Mouse (Mus musculus) spleen, postnatal 4 days (tissue): Measurements from ENCODE around the gene Grtp1.

Experiments used
- DNase-seq, 2 experiments: peaks; one replicate each; pipeline ENCODE4 v3.0.0; 2022; ENCODE audit warnings: low spot score in 2 of 2

Gene Grtp1

DNA sequence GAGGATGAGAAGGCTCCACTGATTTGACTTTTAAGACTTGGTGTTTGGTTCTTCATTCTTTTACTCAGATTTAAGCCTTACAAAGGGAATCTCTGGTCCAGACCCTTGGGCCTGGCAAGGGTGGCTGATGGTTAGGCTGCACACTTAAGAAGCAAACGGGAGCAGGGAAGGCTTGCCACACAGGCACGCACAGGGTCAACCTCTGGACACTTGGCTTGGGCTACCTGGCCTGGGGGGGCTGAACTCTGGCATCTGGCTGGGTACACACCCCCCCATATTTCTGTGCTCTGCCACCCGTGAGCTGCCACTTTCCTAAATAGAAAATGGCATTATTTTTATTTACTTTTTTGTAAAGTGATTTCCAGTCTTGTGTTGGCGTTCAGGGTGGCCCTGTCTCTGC is 25.6 kb downstream of the Grtp1 start:
- no peak for DNase-seq

DNA sequence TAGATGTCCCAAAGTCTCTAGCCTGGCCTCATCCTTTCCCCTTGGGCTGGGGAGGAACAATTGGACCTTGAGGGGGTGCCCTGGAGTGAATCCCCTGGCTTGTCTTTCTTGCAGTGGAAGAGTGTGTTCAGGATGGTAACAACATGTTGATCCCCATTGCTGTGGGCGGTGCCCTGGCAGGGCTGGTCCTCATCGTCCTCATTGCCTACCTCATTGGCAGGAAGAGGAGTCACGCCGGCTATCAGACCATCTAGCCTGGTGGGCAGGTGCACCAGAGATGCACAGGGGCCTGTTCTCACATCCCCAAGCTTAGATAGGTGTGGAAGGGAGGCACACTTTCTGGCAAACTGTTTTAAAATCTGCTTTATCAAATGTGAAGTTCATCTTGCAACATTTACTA is 26.1 kb downstream of the Grtp1 start:
- no peak for DNase-seq

DNA sequence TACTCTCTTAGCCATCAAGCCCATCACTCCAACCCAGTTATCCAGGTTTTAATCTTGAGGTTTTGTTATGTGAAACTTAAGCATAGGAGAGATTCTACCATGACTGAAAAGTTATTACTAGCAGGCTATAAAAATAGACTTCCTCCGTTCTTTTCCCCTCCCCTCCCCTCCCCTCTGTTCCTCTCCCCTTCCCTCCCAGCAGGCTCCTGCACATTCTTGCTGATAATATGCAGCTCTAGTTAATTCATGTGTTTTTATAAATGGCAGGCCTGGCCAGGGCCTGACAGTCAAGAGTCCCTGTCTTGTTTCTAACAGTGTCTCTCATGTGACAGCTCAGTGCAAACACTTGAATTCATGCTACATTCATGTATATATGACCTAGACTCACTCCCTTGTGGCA is 29.9 kb downstream of the Grtp1 start:
- DNase-seq, result no peak

DNA sequence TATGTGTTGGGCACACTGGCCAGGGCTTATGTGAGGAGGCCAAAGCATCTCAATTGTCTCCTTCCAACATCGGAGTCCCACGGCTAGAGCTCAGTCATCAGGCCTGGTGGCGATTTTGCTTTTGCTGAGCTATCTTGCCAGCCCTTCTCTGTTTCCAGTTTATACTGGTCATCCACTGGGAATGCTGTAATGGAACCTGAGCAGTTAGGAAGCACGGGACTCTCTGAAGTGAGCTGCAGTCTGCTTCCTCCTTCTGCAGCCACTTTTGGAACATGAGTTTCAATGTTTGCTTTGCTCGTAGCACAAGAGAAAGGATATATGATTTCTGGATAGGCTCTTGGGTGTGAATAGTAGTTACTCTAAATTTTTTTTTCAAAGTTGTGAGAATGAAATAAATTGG is 36.1 kb downstream of the Grtp1 start:
- no peak for DNase-seq

DNA sequence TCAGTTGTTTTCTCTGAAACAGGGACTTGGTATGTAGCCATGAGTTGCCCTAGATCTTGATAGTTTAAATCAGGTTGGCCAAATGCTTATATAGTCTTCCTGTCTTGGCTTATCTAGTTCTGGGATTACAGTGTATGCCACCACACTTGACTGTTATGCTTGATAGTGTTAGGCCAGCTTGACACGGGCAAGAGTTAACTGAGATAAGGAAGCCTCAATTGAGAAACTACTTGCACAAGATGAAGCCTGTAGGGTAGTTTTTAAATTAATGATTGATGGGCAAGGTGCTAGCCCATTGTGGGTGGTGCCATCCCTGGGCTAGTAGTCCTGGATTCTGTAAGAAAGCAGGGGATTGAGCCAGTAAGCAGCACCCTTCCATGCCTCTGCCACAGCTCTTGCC is 36.9 kb downstream of the Grtp1 start:
- DNase-seq, result no peak

DNA sequence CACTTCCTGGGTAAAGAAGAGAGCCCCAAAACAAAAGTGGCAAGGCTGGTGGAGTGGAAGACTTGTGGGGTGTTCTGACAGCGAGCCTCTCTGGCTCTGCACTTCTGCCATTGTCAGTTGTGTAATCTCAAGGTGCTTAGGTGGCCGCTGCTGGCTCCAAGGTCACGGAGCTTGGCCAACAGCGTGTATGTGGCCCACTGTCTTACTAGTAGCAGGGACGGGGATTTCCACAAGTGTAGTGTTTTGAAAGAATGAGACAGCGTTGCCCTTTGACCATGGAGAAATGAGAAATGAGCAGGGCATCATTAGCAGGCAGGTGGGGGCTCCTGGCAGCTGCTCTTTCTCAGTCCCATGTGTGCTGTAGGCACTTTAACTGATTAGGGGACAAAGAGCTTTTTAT is 38.3 kb downstream of the Grtp1 start:
- DNase-seq, result no peak

DNA sequence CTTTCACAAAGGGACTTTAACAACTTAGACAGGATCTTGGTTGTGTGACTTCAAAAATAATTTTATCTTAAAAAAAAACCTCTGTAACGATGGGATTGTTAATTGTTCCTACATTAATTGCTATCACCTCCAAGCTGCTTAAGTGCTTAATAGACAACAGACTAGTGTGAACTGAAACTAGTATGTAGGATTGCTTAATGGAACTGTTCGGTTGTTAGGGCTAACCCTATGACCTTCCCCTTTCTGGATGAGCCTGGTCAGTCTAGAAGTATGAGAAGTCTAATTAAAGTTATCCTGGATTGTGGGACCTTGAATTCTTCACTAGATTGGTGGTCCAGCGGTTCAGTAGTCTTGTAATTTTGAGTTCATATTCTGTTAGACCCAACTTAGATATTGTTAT is 39.7 kb downstream of the Grtp1 start:
- DNase-seq, result no peak

DNA sequence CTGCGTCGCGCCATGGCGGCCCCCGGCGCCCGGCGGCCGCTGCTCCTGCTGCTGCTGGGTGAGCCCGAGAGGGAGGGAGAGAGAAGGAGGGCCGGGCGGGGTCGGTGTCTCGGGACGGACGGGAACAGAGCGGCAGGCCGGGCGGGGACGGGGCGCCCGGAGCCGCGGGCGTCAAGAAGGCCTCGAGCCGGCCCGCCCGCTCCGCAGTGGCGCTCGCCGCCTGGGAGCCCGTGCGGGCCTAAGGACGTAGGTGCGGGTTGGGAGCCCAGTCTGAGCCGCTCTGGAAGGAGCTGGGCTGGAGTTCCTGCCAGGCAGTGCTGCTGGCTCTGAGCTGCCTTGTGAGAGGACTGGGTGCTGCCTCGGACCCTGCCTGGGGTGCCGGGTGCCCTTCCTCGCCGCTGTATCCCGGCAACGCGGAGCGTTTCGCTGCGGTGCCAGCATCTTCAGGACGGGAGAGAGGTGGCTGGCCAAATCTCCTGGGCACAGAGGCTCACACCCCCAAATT is 41.0 kb downstream of the Grtp1 start:
- DNase-seq, result no peak

DNA sequence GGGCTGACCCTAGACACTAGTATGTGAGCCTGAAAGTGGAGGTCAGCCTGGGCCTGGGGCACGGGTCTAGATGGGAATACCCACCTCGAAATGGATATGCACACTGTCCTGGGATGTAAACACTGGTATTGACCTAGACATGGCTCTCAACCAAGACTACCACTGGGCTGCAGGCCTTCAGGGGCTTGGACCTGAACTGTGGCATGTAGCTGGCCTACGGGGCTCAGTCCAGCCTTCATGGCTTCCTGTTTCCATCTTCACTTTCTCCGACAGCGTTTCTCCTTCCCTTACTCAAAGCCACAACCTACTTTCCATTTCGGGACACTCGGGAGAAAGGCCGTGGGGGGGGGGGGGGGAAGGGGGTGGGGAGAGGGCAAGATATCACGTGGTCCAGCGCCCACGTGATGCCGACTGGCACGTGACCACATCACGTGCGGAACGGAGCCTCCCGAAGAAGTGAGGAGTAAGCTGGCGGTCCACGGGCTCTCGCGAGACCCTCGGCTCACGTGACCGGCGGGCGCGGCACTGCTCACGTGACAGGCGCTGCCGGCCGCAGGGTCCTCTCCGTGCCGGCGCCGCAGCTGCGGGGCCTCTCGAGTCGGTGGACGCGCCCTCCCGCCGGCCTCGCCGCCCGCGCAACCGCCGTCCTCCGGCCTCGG is 41.6 kb downstream of the Grtp1 start, which contains the start of gene Lamp1:
Lamp1 (plus strand) TSS at position 444 of the 659 bp plus-strand sequence.
- DNase-seq, result peak; percentile 97 to 98

DNA sequence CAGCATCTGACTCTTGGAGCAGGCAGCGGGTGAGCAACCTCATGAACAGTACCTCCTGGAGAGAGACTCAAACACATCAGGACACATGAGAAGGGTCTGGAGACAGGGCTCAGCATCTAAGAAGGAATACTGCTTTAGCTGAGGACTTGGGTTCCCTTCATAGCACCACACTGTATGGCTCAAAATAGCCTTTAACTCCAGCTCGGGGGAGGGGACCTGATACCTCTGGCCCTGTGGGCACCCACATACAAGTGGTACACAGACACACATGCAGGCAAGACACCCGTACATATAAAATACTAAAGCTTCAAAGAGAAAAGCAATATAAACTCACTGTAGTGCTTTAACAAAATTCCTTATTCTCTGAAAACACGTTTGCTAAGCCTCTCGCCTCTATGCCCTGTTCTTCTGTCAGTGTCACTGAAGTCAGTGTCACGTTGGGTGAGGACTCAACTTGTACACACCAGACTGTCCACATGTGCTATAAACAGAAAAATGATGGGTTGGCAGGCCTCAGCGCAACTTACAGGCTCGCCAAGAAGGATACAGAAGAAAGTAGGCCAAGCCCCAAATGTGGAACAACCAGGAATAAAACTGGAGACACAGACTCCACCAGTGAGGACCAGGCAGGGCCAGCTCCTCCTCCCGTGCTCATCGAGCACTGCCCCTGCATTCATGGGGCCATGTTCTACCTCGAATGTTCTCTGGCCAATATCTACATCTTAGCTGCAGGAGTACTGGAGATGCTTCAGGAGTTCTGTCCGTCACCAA is 43.9 kb downstream of the Grtp1 start:
- no peak for DNase-seq

DNA sequence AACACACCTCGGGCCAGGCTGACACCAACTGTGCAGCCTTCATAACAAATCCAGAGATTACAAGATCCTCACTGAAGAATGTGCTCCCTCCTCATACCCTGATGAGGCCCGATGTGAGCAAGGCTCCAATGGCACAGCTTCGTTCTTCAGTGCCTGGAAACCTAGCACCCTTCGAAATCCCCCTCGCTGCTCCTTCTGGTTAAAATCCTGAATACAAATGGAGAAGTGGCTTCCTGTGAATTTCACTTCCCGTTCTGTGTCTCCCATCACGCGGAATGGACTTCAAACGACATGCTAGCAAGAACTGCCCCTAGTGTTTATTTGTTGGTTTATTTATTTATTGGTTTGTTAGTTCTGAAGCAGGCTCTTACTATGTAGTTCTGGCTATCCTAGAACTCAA is 45.1 kb downstream of the Grtp1 start:
- no peak for DNase-seq

DNA sequence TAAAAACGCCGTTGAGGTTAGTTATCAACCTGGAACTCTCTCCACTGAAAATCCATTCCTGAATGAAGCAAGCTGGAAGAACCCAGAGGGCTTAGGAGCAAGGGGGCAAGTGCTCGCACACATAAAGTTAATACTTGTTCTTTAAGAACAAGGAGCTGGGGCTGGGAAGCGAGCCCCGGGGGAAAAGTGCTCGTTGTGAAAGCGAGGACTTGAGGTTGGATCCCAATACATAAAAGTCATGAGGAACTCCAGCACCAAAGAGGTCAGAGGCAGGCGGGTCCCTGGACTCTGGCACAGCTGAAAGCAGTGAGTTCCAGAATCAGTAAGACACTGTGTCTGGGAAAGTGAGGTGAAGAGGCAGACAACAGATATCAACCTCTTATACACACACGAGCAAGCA is 46.3 kb downstream of the Grtp1 start:
- DNase-seq, result no peak

DNA sequence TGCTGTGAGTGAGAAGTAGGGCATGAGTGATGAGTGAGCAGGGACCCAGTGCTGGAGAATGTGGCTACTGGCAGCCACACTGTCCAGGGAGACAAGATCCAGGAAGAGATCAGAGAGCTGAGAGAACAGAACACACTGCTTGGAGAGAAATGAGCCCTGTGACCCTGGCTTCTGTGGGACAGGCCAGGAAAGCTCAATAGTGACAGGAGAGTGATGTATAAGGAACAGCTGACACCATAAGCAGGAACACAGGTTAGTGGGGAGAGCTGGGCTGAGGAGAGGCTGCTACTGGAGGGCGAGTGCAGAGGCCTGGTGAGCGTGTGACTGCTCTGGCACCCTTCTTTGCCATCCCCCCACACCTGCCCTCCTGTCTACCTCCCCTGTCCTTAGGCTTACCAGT is 49.5 kb downstream of the Grtp1 start:
- DNase-seq, result no peak

DNA sequence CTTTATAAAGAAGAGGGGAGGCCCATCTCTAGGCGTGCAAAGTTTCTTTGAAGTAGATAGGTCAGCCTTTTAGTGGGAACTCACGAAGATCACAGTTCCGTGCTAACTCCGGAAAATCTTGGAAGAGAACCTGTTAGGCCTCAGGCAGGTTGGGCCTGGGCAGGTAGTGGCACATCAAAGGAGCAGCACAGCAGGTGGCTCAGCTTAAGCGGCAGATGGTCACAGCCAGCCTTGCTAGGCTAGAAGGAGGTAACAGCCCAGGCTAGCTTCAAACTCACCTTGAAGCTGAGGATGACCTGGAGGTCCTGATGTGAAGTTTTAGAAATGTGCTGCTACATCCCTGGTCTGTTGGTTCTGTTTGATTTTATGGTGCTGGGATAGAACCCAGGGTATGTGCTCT is 50.6 kb downstream of the Grtp1 start:
- DNase-seq, result no peak

DNA sequence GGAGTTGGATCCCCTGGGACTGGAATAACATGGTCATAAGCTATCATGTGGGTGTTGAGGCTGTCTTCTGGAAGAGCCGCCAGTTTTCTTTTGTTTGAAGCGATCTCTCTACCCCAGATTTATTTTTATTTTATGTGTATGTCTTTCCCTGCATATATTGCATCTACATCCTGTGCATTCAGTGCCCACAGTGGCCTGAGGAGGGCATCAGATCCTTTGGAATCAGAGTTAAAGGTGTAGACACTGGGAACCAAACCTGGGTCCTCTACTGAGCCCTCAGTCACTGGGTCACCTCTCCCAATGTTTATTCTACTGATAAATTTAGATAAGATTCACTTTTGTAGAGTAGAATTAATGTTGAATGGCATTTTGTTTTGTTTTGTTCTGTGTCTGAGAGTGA is 51.1 kb downstream of the Grtp1 start:
- no peak for DNase-seq

DNA sequence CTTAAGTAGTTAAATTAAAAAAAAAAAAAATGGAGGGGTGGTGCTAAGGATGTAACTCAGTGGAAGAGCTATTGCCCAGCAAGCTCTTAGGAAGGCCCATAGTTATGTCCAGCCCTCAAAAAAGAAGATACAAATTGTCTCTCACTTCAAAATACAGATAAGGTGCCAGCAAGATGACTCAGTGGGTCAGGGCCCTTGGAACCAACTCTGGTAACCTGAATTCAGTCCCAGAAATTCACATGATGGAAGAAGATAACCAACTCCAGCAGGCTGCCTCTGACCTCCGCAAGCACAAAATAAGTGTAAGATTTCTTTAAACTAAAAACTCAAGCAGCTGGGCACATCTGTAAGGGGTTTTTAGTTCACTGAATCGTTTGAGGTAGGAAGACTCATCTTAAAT is 51.9 kb downstream of the Grtp1 start:
- DNase-seq, result no peak

DNA sequence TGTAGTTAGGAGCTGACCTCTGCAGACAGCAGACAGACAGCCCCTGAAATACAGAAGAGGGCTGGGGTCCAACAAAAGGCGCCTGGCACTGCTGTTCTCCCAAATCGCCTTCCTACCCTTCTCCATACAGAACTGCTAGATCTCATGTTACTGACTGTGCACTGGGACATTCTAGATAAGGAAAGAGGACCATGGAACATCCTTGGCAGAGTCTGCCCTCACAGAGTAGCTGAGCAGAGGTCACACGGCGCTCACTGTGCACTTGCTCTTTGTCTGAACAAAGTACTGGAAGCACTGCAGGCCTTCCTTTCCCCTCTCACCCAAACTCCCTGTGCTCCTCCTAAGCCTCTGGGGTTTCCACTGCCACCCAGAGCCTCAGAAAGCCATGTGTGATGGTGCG is 58.7 kb downstream of the Grtp1 start:
- DNase-seq, result no peak

DNA sequence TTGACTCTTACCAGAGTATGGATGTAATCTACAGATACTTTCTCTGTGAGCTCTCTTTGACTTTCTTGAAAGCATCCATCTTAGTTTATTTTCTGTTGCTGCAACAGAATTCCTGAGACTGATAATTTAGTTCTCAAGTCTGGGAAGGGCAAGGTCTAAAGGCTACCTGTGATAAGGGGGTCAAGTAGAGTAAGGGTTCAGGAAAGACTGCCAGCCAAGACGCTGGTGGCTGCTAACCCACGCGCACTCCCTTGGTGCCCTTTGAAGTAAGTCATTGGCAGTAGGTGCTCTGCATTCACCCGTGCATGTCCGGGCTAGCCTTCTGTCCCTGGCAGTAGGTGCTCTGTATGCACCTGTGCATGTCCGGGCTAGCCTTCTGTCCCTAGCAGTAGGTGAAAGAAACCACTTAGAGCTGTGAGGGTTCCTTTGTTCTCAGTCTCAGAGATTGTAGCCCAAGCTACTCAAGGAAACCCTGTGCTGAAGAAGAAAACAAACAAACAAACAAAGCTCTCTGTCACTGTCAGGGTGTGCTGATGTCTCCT is 60.7 kb downstream of the Grtp1 start:
- no peak for DNase-seq

DNA sequence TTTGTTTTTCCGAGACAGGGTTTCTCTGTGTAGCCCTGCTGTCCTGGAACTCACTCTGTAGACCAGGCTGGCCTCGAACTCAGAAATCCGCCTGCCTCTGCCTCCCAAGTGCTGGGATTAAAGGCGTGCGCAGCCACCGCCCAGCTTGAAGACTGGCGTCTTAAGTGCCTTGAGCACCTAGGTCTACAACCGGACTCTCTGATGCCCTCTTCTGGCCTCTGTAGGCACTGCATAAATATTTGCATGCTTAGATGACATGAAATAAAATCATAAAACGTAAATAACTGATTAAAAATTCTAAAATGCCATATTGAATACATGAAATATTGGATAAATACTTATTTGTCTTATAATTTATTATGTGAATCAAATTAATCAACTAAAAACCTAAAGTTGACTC is 68.2 kb downstream of the Grtp1 start:
- peak; percentile 72 to 86 for DNase-seq

DNA sequence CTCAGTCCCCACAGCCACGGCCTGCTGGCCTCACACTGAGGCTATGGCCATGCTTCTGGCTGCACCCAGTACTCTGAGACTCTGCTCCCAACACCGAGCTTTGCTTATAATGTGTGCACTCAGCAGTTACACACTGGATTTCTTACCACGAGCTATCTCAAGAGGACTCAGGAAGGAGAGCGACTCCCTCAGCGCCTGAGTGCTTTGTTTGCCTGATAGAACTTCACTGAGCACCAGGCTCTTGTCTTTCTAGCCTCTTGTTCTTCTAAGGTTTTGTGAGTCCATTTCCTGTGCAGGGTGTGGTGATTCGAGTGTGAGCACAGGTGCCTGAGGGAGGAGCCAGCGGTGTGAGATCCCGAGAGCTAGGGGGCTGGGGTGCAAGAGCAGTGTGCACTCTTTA is 75.5 kb downstream of the Grtp1 start:
- no peak for DNase-seq

DNA sequence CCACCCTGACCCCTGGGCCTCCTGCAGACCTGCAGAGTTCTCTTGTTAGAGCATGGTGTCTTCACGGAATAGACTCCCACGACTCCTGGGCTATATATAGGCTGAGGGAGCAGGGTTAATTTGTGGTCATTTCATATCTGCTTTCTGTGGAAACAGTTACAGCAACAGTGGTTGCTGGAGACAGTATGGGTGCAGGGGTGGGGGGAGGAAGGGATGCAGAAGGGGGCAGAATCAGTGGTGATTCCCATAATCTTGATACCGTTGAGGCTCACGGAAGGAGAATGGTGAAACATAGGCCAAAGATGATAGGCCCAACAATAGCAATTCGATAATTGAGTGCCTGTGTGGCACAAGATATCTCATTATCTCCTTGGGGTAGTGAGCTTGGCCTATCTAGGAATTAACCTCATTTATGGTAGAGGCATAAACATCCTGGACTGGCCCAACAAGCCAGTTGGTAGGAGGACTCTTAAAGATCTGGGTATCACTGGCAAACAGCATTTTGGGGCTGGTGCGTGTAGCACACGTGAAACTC is 77.5 kb downstream of the Grtp1 start:
- no peak for DNase-seq
